Mouse (Mus musculus) liver, embryonic 14.5 days (tissue): ENCODE data around the gene Unc45b.

Source experiments
- CTCF ChIP-seq: IDR thresholded peaks from 2 replicates; pipeline ENCODE4 v1.5.1; 2016; ENCODE audit warnings: antibody characterized with exemption, low read depth, control low read depth
- EP300 ChIP-seq: IDR thresholded peaks from 2 replicates; pipeline ENCODE4 v1.6.1; 2016; ENCODE audit warnings: antibody characterized with exemption, low read depth

DNA sequence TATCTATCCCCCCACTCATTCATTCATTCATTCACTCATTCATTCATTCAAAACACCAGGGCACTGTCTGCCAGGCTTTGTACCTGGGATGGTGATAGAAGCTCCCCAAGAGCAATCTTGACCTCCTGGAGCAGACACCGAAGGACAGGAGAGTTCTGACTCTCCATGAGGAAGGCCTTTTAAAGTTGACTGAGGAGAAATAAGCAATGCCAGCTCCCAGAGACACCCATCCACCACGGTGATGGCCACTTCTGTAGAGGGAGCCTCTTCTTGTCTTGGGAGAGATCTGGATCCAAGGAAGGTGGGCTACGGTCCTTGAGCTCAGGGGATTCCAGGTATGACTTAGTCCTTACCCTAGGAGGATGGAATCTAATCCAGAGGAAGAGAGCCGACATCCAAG, at the start of gene Unc45b:
- TF ChIP-seq EP300: no peak
- no peak for TF ChIP-seq CTCF
